Mouse (Mus musculus) intestine, embryonic 16.5 days (tissue): ENCODE results near the gene Mmab. TPM values are rescaled to one million over a fixed set of nuclear protein-coding genes. Genes with fewer than 3 reads are reported as not detected.

Source experiments
- ATAC-seq: fragments of 200-750 bp; cut with Nextera tagmentation; 2 replicates; pipeline ENCODE4 v1.8.0; 2017; ENCODE audit warnings: moderate TSS enrichment, moderate library complexity
- H3K27ac ChIP-seq: fragments of 300-500 bp; sonication (generic); 2 replicates; pipeline ENCODE4 v1.5.1; 2014; ENCODE audit warnings: mild to moderate bottlenecking, low read length
- H3K27me3 ChIP-seq: fragments of 300-500 bp; sonication (generic); replicated peaks from 2 replicates; pipeline ENCODE4 v1.6.1; 2014; ENCODE audit warnings: low read length, control low read depth, mixed read lengths; ENCODE audit not compliant: control insufficient read depth, insufficient read depth
- H3K36me3 ChIP-seq: fragments of 300-500 bp; sonication (generic); 2 replicates; pipeline ENCODE4 v1.6.1; 2014; ENCODE audit warnings: low read length, control low read depth; ENCODE audit not compliant: control insufficient read depth, insufficient read depth
- H3K4me1 ChIP-seq: fragments of 300-500 bp; sonication (generic); 2 replicates; pipeline ENCODE4 v1.6.1; 2014; ENCODE audit warnings: low read length, control low read depth, mixed read lengths; ENCODE audit not compliant: control insufficient read depth, insufficient read depth
- H3K4me2 ChIP-seq: fragments of 300-500 bp; sonication (generic); 2 replicates; pipeline ENCODE4 v1.6.1; 2014; ENCODE audit warnings: low read depth, low read length, control low read depth
- H3K4me3 ChIP-seq: fragments of 300-500 bp; sonication (generic); 2 replicates; pipeline ENCODE4 v1.5.1; 2014; ENCODE audit warnings: mild to moderate bottlenecking, low read length
- H3K9ac ChIP-seq: fragments of 300-500 bp; sonication (generic); 2 replicates; pipeline ENCODE4 v1.6.1; 2014; ENCODE audit warnings: low read depth, low read length
- H3K9me3 ChIP-seq: fragments of 300-500 bp; sonication (generic); 2 replicates; pipeline ENCODE4 v1.6.1; 2016; ENCODE audit warnings: low read length, control low read depth; ENCODE audit not compliant: control insufficient read depth
- WGBS: fragments of 180-500 bp; shearing (Covaris S2); extraction: QIAGEN DNeasy Blood & Tissue Kit; methylation state at CpG from one replicate; pipeline ENCODE4 v1.1.7; 2014; 5-methylcytosine and 5-hydroxymethylcytosine counted together
- polyA plus RNA-seq: library from polyadenylated mRNA; unstranded; fragments of >200 nt; fragmentation: Nextera tagmentation; extraction: Ambion mirVana; gene quantifications from 2 replicates; pipeline ENCODE4 v1.2.1, GENCODE M21; 2015

The Mmab gene
- polyA plus RNA-seq, 1 experiment from 2014 or later = 34.6 TPM

GRCm38 (mm10) chr5:114467430-114467829 lies 23.6 kb upstream of the Mmab start:
- ATAC-seq = peak; percentile 85
- peak overlapping the region; percentile 80 for H3K27ac ChIP-seq
- H3K9ac ChIP-seq = peak overlapping the region; percentile 58

GRCm38 (mm10) chr5:114467019-114467418 lies 23.2 kb upstream of the Mmab start:
- Histone ChIP-seq H3K36me3 (no peaks in the 10 kb centered on the region), H3K4me3 (peak overlapping the region; percentile 37), H3K9me3 (no peaks in the 10 kb centered on the region), H3K4me1 (peaks cover 26% of the 10 kb centered on the region), H3K27ac (peak overlapping the region; percentile 80; the same call in 1 of the 2 replicates), H3K27me3 (no peaks in the 10 kb centered on the region), H3K4me2 (peak overlapping the region; percentile 67), H3K9ac (peak overlapping the region; percentile 58)
- peak; percentile 49 for ATAC-seq
- 4% methylated on average over 11 of the region's 11 CpGs for WGBS

More at GRCm38 (mm10) chr5:114467430-114467829, 23.6 kb upstream of the Mmab start:
- Histone ChIP-seq H3K9me3 (no peaks in the 10 kb centered on the region), H3K4me1 (peaks cover 26% of the 10 kb centered on the region), H3K4me3 (peak overlapping the region; percentile 37), H3K27me3 (no peaks in the 10 kb centered on the region), H3K4me2 (peak overlapping the region; percentile 67), H3K36me3 (no peaks in the 10 kb centered on the region)
- WGBS = 2% methylated on average over 11 of the region's 13 CpGs

- Histone ChIP-seq H3K27me3 (no peaks in the 10 kb centered on the region), H3K9ac (no peak overlapping the region; the same call in 1 of the 2 replicates), H3K27ac (no peak overlapping the region), H3K4me2 (no peak overlapping the region), H3K36me3 (no peaks in the 10 kb centered on the region), H3K9me3 (no peaks in the 10 kb centered on the region), H3K4me1 (peaks cover 35% of the 10 kb centered on the region), H3K4me3 (no peak overlapping the region)
- 61% methylated on average over 7 of the region's 7 CpGs for WGBS
- ATAC-seq = no peak
Observed at GRCm38 (mm10) chr5:114465641-114466040, 21.8 kb upstream of the Mmab start.

GRCm38 (mm10) chr5:114464561-114464960 lies 20.7 kb upstream of the Mmab start:
- H3K9me3 ChIP-seq = no peaks in the 10 kb centered on the region
- ATAC-seq = no peak
- H3K27me3 ChIP-seq = no peaks in the 10 kb centered on the region
- no peak overlapping the region for H3K27ac ChIP-seq
- no peak overlapping the region for H3K4me3 ChIP-seq
- no peak overlapping the region for H3K4me2 ChIP-seq
- peaks cover 43% of the 10 kb centered on the region for H3K4me1 ChIP-seq
- WGBS = 80% methylated on average over 2 of the region's 2 CpGs
- no peaks in the 10 kb centered on the region for H3K36me3 ChIP-seq
- H3K9ac ChIP-seq = no peak overlapping the region

- WGBS = 84% methylated on average over 24 of the region's 24 CpGs
- H3K27me3 ChIP-seq = no peaks in the 10 kb centered on the region
- no peak overlapping the region for H3K27ac ChIP-seq
- no peak overlapping the region for H3K4me2 ChIP-seq
- no peak for ATAC-seq
- H3K36me3 ChIP-seq = no peaks in the 10 kb centered on the region
- no peaks in the 10 kb centered on the region for H3K9me3 ChIP-seq
- H3K4me1 ChIP-seq = peaks cover 37% of the 10 kb centered on the region
- no peak overlapping the region for H3K4me3 ChIP-seq
- no peak overlapping the region for H3K9ac ChIP-seq
Observed at GRCm38 (mm10) chr5:114462067-114463040, 18.5 kb upstream of the Mmab start.

GRCm38 (mm10) chr5:114461238-114461637 lies 17.4 kb upstream of the Mmab start:
- no peaks in the 10 kb centered on the region for H3K27me3 ChIP-seq
- H3K9ac ChIP-seq = no peak overlapping the region
- peaks cover 33% of the 10 kb centered on the region for H3K4me1 ChIP-seq
- ATAC-seq = peak; percentile 59
- no peaks in the 10 kb centered on the region for H3K9me3 ChIP-seq
- H3K36me3 ChIP-seq = no peaks in the 10 kb centered on the region
- no peak overlapping the region for H3K4me3 ChIP-seq
- 10% methylated on average over 7 of the region's 7 CpGs for whole genome bisulfite sequencing
- no peak overlapping the region for H3K4me2 ChIP-seq
- H3K27ac ChIP-seq = peak overlapping the region; percentile 57

GRCm38 (mm10) chr5:114456995-114457605 lies 13.2 kb upstream of the Mmab start:
- Histone ChIP-seq H3K27me3 (no peaks in the 10 kb centered on the region), H3K9ac (no peak overlapping the region), H3K27ac (no peak overlapping the region), H3K4me3 (no peak overlapping the region), H3K4me1 (peaks cover 21% of the 10 kb centered on the region), H3K9me3 (no peaks in the 10 kb centered on the region), H3K4me2 (no peak overlapping the region), H3K36me3 (peaks cover 19% of the 10 kb centered on the region)
- no peak for ATAC-seq
- 81% methylated on average over 16 of the region's 16 CpGs for WGBS

GRCm38 (mm10) chr5:114456287-114456686 lies 12.4 kb upstream of the Mmab start:
- Histone ChIP-seq H3K4me3 (no peak overlapping the region), H3K27ac (no peak overlapping the region), H3K9ac (no peak overlapping the region), H3K27me3 (no peaks in the 10 kb centered on the region), H3K9me3 (no peaks in the 10 kb centered on the region), H3K4me1 (peaks cover 18% of the 10 kb centered on the region), H3K4me2 (no peak overlapping the region), H3K36me3 (peaks cover 20% of the 10 kb centered on the region)
- no peak for ATAC-seq
- WGBS = 76% methylated on average over 9 of the region's 9 CpGs

GRCm38 (mm10) chr5:114449011-114449410 lies 5.2 kb upstream of the Mmab start:
- no peak overlapping the region for H3K4me3 ChIP-seq
- H3K4me1 ChIP-seq = peaks cover 13% of the 10 kb centered on the region
- H3K4me2 ChIP-seq = no peak overlapping the region
- ATAC-seq = no peak
- no peak overlapping the region for H3K27ac ChIP-seq
- H3K27me3 ChIP-seq = no peaks in the 10 kb centered on the region
- 61% methylated on average over 4 of the region's 4 CpGs for WGBS
- H3K9me3 ChIP-seq = no peaks in the 10 kb centered on the region
- H3K9ac ChIP-seq = no peak overlapping the region
- H3K36me3 ChIP-seq = peaks cover 27% of the 10 kb centered on the region
